9 mouse cellular contexts compared by ENCODE assay signal in genomic region chr1:185741034-185741890, GRCm38 (mm10).
DNase-seq lines count a peak whose midpoint lies in the region; ATAC-seq and TF ChIP-seq lines count a peak whose summit lies in the region.
"Had no signal": no experiment of that assay in that cellular context is flagged by ENCODE, and none has a peak within 500 bp of the region (broad histone marks: within the 10 kb centered on the region; RNA-seq: fewer than 3 reads in every experiment).

No protein-coding gene starts in this region.

- no peak for TF ChIP-seq EP300 in stomach, postnatal 0 days (optimal IDR thresholded peaks at IDR 0.05)

- peaks cover 9% of the 10 kb centered on the region; the same call in 1 of the 2 replicates for H3K4me1 ChIP-seq in limb, embryonic 13.5 days
- peaks cover 22% of the 10 kb centered on the region for H3K4me1 ChIP-seq in limb, embryonic 10.5 days
- peaks cover 8% of the 10 kb centered on the region for H3K4me1 ChIP-seq in forebrain, embryonic 12.5 days
- H3K4me1 ChIP-seq in midbrain, embryonic 15.5 days: peaks cover 10% of the 10 kb centered on the region
- H3K4me1 ChIP-seq in stomach, postnatal 0 days (replicated peaks; ENCODE audit: control insufficient read depth, insufficient read depth): no peaks in the 10 kb centered on the region

- peak overlapping the region; percentile 22; the same call in 1 of the 2 replicates for H3K27ac ChIP-seq in limb, embryonic 13.5 days
- H3K27ac ChIP-seq in limb, embryonic 10.5 days: no peak overlapping the region
- no peak overlapping the region for H3K27ac ChIP-seq in forebrain, embryonic 12.5 days
- H3K27ac ChIP-seq in midbrain, embryonic 15.5 days: peak overlapping the region; percentile 49; the same call in 1 of the 2 replicates
- H3K27ac ChIP-seq in stomach, postnatal 0 days (replicated peaks): no peak overlapping the region
- H3K27ac ChIP-seq: macrophage had no signal

- no peaks in the 10 kb centered on the region for H3K9me3 ChIP-seq in limb, embryonic 13.5 days
- no peaks in the 10 kb centered on the region for H3K9me3 ChIP-seq in limb, embryonic 10.5 days (replicated peaks)
- H3K9me3 ChIP-seq in forebrain, embryonic 12.5 days: no peaks in the 10 kb centered on the region
- no peaks in the 10 kb centered on the region for H3K9me3 ChIP-seq in midbrain, embryonic 15.5 days
- H3K9me3 ChIP-seq in stomach, postnatal 0 days (ENCODE audit: control insufficient read depth, low read length): no peaks in the 10 kb centered on the region

- peak; percentile 19 to 29 for DNase-seq in cerebellum, postnatal 14 days
- DNase-seq in cerebellum, adult 11 months: no peak
- DNase-seq in limb, embryonic 10.5 days (ENCODE audit: low spot score): no peak
- no peak for DNase-seq in thymus, postnatal 14 days
- DNase-seq in stomach, postnatal 0 days (ENCODE audit: low spot score): no peak

- 50% methylated on average over 11 of the region's 11 CpGs for WGBS in limb, embryonic 13.5 days
- 70% methylated on average over 11 of the region's 11 CpGs for whole genome bisulfite sequencing in limb, embryonic 10.5 days
- WGBS in forebrain, embryonic 12.5 days: 24% methylated on average over 11 of the region's 11 CpGs
- 28% methylated on average over 11 of the region's 11 CpGs for WGBS in midbrain, embryonic 15.5 days
- 40% methylated on average over 11 of the region's 11 CpGs for WGBS in stomach, postnatal 0 days

- no peaks in the 10 kb centered on the region for H3K27me3 ChIP-seq in limb, embryonic 13.5 days
- no peaks in the 10 kb centered on the region for H3K27me3 ChIP-seq in limb, embryonic 10.5 days (ENCODE audit: low read depth, poor library complexity, severe bottlenecking)
- H3K27me3 ChIP-seq in forebrain, embryonic 12.5 days: no peaks in the 10 kb centered on the region; the same call in 1 of the 2 replicates
- H3K27me3 ChIP-seq in midbrain, embryonic 15.5 days (replicated peaks): no peaks in the 10 kb centered on the region
- H3K27me3 ChIP-seq in stomach, postnatal 0 days (ENCODE audit: control insufficient read depth, insufficient read depth, low read length): no peaks in the 10 kb centered on the region

- no peak overlapping the region for H3K4me2 ChIP-seq in limb, embryonic 13.5 days (replicated peaks)
- H3K4me2 ChIP-seq in forebrain, embryonic 12.5 days: no peak overlapping the region
- H3K4me2 ChIP-seq in midbrain, embryonic 15.5 days: no peak overlapping the region
- H3K4me2 ChIP-seq in stomach, postnatal 0 days (replicated peaks; ENCODE audit: low read depth): no peak overlapping the region

- H3K4me3 ChIP-seq in limb, embryonic 13.5 days: no peak overlapping the region
- H3K4me3 ChIP-seq in limb, embryonic 10.5 days: no peak overlapping the region
- H3K4me3 ChIP-seq in forebrain, embryonic 12.5 days (replicated peaks): no peak overlapping the region
- H3K4me3 ChIP-seq in midbrain, embryonic 15.5 days: no peak overlapping the region
- H3K4me3 ChIP-seq in stomach, postnatal 0 days (ENCODE audit: low read depth, low read length): no peak overlapping the region

- TF ChIP-seq CTCF in stomach, postnatal 0 days (IDR thresholded peaks at IDR 0.05; ENCODE audit: low read depth): no peak

- H3K9ac ChIP-seq in limb, embryonic 13.5 days: no peak overlapping the region
- no peak overlapping the region for H3K9ac ChIP-seq in forebrain, embryonic 12.5 days
- no peak overlapping the region for H3K9ac ChIP-seq in midbrain, embryonic 15.5 days
- H3K9ac ChIP-seq in stomach, postnatal 0 days (ENCODE audit: low read length): no peak overlapping the region

- H3K36me3 ChIP-seq in limb, embryonic 13.5 days: no peaks in the 10 kb centered on the region
- H3K36me3 ChIP-seq in limb, embryonic 10.5 days: no peaks in the 10 kb centered on the region
- no peaks in the 10 kb centered on the region for H3K36me3 ChIP-seq in forebrain, embryonic 12.5 days (replicated peaks)
- H3K36me3 ChIP-seq in midbrain, embryonic 15.5 days (replicated peaks): no peaks in the 10 kb centered on the region
- no peaks in the 10 kb centered on the region for H3K36me3 ChIP-seq in stomach, postnatal 0 days (ENCODE audit: control insufficient read depth, insufficient read depth, low read length)

- peak; percentile 28; the same call in 1 of the 2 replicates for ATAC-seq in limb, embryonic 13.5 days (ENCODE audit: low FRiP score, low read depth)
- ATAC-seq in forebrain, embryonic 12.5 days (ENCODE audit: low FRiP score): peak; percentile 63
- ATAC-seq in midbrain, embryonic 15.5 days (replicated peaks): peak; percentile 75
- ATAC-seq in stomach, postnatal 0 days (ENCODE audit: low FRiP score, low TSS enrichment): no peak

Comparison
In these comparisons a context has a peak if more than half of its experiments do, and no peak if none do; other contexts are left out.
1. DNase-seq: peak in cerebellum, postnatal 14 days (2 of 2); none in cerebellum, adult 11 months (single experiment), limb, embryonic 10.5 days (single experiment), thymus, postnatal 14 days (single experiment) and stomach, postnatal 0 days (single experiment).
2. H3K27ac ChIP-seq: peak in limb, embryonic 13.5 days (single experiment) and midbrain, embryonic 15.5 days (single experiment); none in limb, embryonic 10.5 days (single experiment), forebrain, embryonic 12.5 days (single experiment) and stomach, postnatal 0 days (single experiment).